Mouse (Mus musculus) lung, embryonic 14.5 days (tissue): Measurements from ENCODE around the gene Hoxa7. TPM values are rescaled to one million over a fixed set of nuclear protein-coding genes. Genes with fewer than 3 reads are reported as not detected.

Experiments
- ATAC-seq: fragments of 200-750 bp; cut with Nextera tagmentation; 2 replicates; pipeline ENCODE4 v1.8.0; 2017; ENCODE audit warnings: mild to moderate bottlenecking, moderate TSS enrichment, moderate library complexity; ENCODE audit not compliant: insufficient read depth
- DNase-seq: peaks from one replicate; pipeline ENCODE4 v3.0.0-alpha.2; 2015
- H3K27ac ChIP-seq: fragments of 300-500 bp; sonication (generic); 2 replicates; pipeline ENCODE4 v1.5.1; 2014; ENCODE audit warnings: low read depth, mild to moderate bottlenecking, moderate library complexity
- H3K27me3 ChIP-seq: fragments of 300-500 bp; sonication (generic); 2 replicates; pipeline ENCODE4 v1.6.1; 2014; ENCODE audit warnings: low read length, control low read depth; ENCODE audit not compliant: insufficient read depth
- H3K36me3 ChIP-seq: fragments of 300-500 bp; sonication (generic); 2 replicates; pipeline ENCODE4 v1.6.1; 2014; ENCODE audit warnings: control low read depth; ENCODE audit not compliant: insufficient read depth
- H3K4me1 ChIP-seq: fragments of 300-500 bp; sonication (generic); 2 replicates; pipeline ENCODE4 v1.6.1; 2014; ENCODE audit warnings: antibody characterized with exemption, control low read depth; ENCODE audit not compliant: insufficient read depth
- H3K4me2 ChIP-seq: fragments of 300-500 bp; sonication (generic); 2 replicates; pipeline ENCODE4 v1.6.1; 2014; ENCODE audit warnings: mild to moderate bottlenecking
- H3K4me3 ChIP-seq: fragments of 300-500 bp; sonication (generic); 2 replicates; pipeline ENCODE4 v1.5.1; 2014; ENCODE audit warnings: low read depth, low read length
- H3K9ac ChIP-seq: fragments of 300-500 bp; sonication (generic); 2 replicates; pipeline ENCODE4 v1.6.1; 2014
- H3K9me3 ChIP-seq: fragments of 300-500 bp; sonication (generic); 2 replicates; pipeline ENCODE4 v1.6.1; 2016; ENCODE audit warnings: low read depth, low read length, control low read depth
- CTCF ChIP-seq: IDR thresholded peaks from 2 replicates; pipeline ENCODE4 v1.5.1; 2016; ENCODE audit warnings: antibody characterized with exemption, low read depth
- WGBS: fragments of 180-500 bp; shearing (Covaris S2); extraction: QIAGEN DNeasy Blood & Tissue Kit; methylation state at CpG from one replicate; pipeline ENCODE4 v1.1.7; 2014; 5-methylcytosine and 5-hydroxymethylcytosine counted together
- polyA plus RNA-seq: library from polyadenylated mRNA; unstranded; fragments of >200 nt; fragmentation: Nextera tagmentation; extraction: Ambion mirVana; gene quantifications from 2 replicates; pipeline ENCODE4 v1.2.1, GENCODE M21; 2014

Hoxa7 gene
- polyA plus RNA-seq, 1 experiment from 2014 or later = 5.8 TPM

- H3K4me2 ChIP-seq = no peak overlapping the region; the same call in 1 of the 2 replicates
- H3K9me3 ChIP-seq = no peaks in the 10 kb centered on the region
- no peak overlapping the region for H3K9ac ChIP-seq
- DNase-seq = no peak
- WGBS = 6% methylated on average over 3 of the region's 3 CpGs
- no peak overlapping the region for H3K4me3 ChIP-seq
- no peaks in the 10 kb centered on the region for H3K36me3 ChIP-seq
- TF ChIP-seq CTCF = no peak
- peaks cover 99% of the 10 kb centered on the region for H3K27me3 ChIP-seq
- no peak for ATAC-seq
- H3K27ac ChIP-seq = no peak overlapping the region
- H3K4me1 ChIP-seq = no peaks in the 10 kb centered on the region
These were observed 25.3 kb upstream of the Hoxa7 start for GRCm38 (mm10) chr6:52246916-52247315.

GRCm38 (mm10) chr6:52246403-52246803 lies 24.7 kb upstream of the Hoxa7 start:
- DNase-seq (no peak), ATAC-seq (no peak)
- H3K4me3 ChIP-seq = peak overlapping the region; percentile 17; the same call in 1 of the 2 replicates
- H3K4me2 ChIP-seq = no peak overlapping the region; the same call in 1 of the 2 replicates
- no peak overlapping the region for H3K27ac ChIP-seq
- no peak overlapping the region for H3K9ac ChIP-seq
- H3K36me3 ChIP-seq = no peaks in the 10 kb centered on the region
- H3K4me1 ChIP-seq = no peaks in the 10 kb centered on the region
- H3K9me3 ChIP-seq = no peaks in the 10 kb centered on the region
- under 1% methylated on average over 26 of the region's 26 CpGs for WGBS
- H3K27me3 ChIP-seq = peaks cover 99% of the 10 kb centered on the region
- no peak for TF ChIP-seq CTCF

GRCm38 (mm10) chr6:52245757-52246142 lies 24.1 kb upstream of the Hoxa7 start, which contains the start of gene Hoxa11:
Hoxa11 (minus strand) TSS chr6:52245810.
- no peaks in the 10 kb centered on the region for H3K9me3 ChIP-seq
- peaks cover 99% of the 10 kb centered on the region for H3K27me3 ChIP-seq
- H3K4me2 ChIP-seq = peak within 1 kb of the TSS; percentile 20; the same call in 1 of the 2 replicates
- no peaks in the 10 kb centered on the region for H3K4me1 ChIP-seq
- no peak within 1 kb of the TSS for H3K27ac ChIP-seq
- TF ChIP-seq CTCF = no peak
- H3K36me3 ChIP-seq = no peaks in the 10 kb centered on the region
- WGBS = under 1% methylated on average over 20 of the region's 20 CpGs
- H3K4me3 ChIP-seq = peak within 1 kb of the TSS; percentile 17; the same call in 1 of the 2 replicates
- ATAC-seq = no peak
- no peak within 1 kb of the TSS for H3K9ac ChIP-seq
- DNase-seq = no peak

- no peak for TF ChIP-seq CTCF
- H3K9me3 ChIP-seq = no peaks in the 10 kb centered on the region
- ATAC-seq (no peak), DNase-seq (no peak)
- H3K4me1 ChIP-seq = no peaks in the 10 kb centered on the region
- H3K9ac ChIP-seq = no peak overlapping the region
- H3K27ac ChIP-seq = no peak overlapping the region
- WGBS = 1% methylated on average over 70 of the region's 71 CpGs
- peak overlapping the region; percentile 12; the same call in 1 of the 2 replicates for H3K4me3 ChIP-seq
- peak overlapping the region; percentile 20; the same call in 1 of the 2 replicates for H3K4me2 ChIP-seq
- H3K27me3 ChIP-seq = peaks cover 100% of the 10 kb centered on the region
- no peaks in the 10 kb centered on the region for H3K36me3 ChIP-seq
These were observed 23.5 kb upstream of the Hoxa7 start for GRCm38 (mm10) chr6:52245040-52245756.

GRCm38 (mm10) chr6:52244471-52245039 lies 22.9 kb upstream of the Hoxa7 start:
- ATAC-seq (no peak), DNase-seq (no peak)
- peak overlapping the region; percentile 12; the same call in 1 of the 2 replicates for H3K4me3 ChIP-seq
- H3K9ac ChIP-seq = no peak overlapping the region
- WGBS = 2% methylated on average over 23 of the region's 23 CpGs
- H3K27me3 ChIP-seq = peaks cover 100% of the 10 kb centered on the region
- H3K36me3 ChIP-seq = no peaks in the 10 kb centered on the region
- H3K9me3 ChIP-seq = no peaks in the 10 kb centered on the region
- no peak for TF ChIP-seq CTCF
- H3K27ac ChIP-seq = no peak overlapping the region
- peak overlapping the region; percentile 20; the same call in 1 of the 2 replicates for H3K4me2 ChIP-seq
- no peaks in the 10 kb centered on the region for H3K4me1 ChIP-seq

GRCm38 (mm10) chr6:52243681-52244121 lies 22.0 kb upstream of the Hoxa7 start:
- Histone ChIP-seq H3K36me3 (no peaks in the 10 kb centered on the region), H3K4me1 (no peaks in the 10 kb centered on the region), H3K4me2 (no peak overlapping the region), H3K9ac (no peak overlapping the region), H3K27ac (no peak overlapping the region), H3K9me3 (no peaks in the 10 kb centered on the region), H3K27me3 (peaks cover 99% of the 10 kb centered on the region), H3K4me3 (no peak overlapping the region)
- TF ChIP-seq CTCF = no peak
- no peak for ATAC-seq
- no peak for DNase-seq
- WGBS = 4% methylated on average over 12 of the region's 12 CpGs

GRCm38 (mm10) chr6:52242801-52243332 lies 21.2 kb upstream of the Hoxa7 start:
- WGBS = 5% methylated on average over 4 of the region's 4 CpGs
- DNase-seq = no peak
- H3K4me3 ChIP-seq = no peak overlapping the region

More at GRCm38 (mm10) chr6:52242801-52243332, 21.2 kb upstream of the Hoxa7 start:
- Histone ChIP-seq H3K27me3 (peaks cover 99% of the 10 kb centered on the region), H3K9me3 (no peaks in the 10 kb centered on the region), H3K4me2 (no peak overlapping the region), H3K27ac (no peak overlapping the region), H3K36me3 (no peaks in the 10 kb centered on the region), H3K9ac (no peak overlapping the region), H3K4me1 (no peaks in the 10 kb centered on the region)
- TF ChIP-seq CTCF = no peak
- no peak for ATAC-seq
